Mouse (Mus musculus) stomach, embryonic 14.5 days (tissue): ENCODE data around the gene Olfm3. TPM values are rescaled to one million over a fixed set of nuclear protein-coding genes. Genes with fewer than 3 reads are reported as not detected.

ENCODE experiments used
- ATAC-seq: fragments of 200-750 bp; cut with Nextera tagmentation; 2 replicates; pipeline ENCODE4 v1.8.0; 2017; ENCODE audit warnings: low read depth, moderate TSS enrichment; ENCODE audit not compliant: insufficient number of reproducible peaks, insufficient read depth, low FRiP score
- H3K27ac ChIP-seq: fragments of 300-500 bp; sonication (generic); 2 replicates; pipeline ENCODE4 v1.5.1; 2014; ENCODE audit warnings: mild to moderate bottlenecking, low read length, moderate library complexity, mixed read lengths
- H3K27me3 ChIP-seq: fragments of 300-500 bp; sonication (generic); 2 replicates; pipeline ENCODE4 v1.6.1; 2014; ENCODE audit warnings: low read length, control low read depth, mixed read lengths; ENCODE audit not compliant: control insufficient read depth, insufficient read depth
- H3K36me3 ChIP-seq: fragments of 300-500 bp; sonication (generic); 2 replicates; pipeline ENCODE4 v1.6.1; 2014; ENCODE audit warnings: mild to moderate bottlenecking, control low read depth, low read length, moderate library complexity, mixed read lengths; ENCODE audit not compliant: control insufficient read depth, insufficient read depth
- H3K4me1 ChIP-seq: fragments of 300-500 bp; sonication (generic); 2 replicates; pipeline ENCODE4 v1.6.1; 2014; ENCODE audit warnings: low read length, control low read depth, mixed read lengths; ENCODE audit not compliant: control insufficient read depth, insufficient read depth
- H3K4me2 ChIP-seq: fragments of 300-500 bp; sonication (generic); replicated peaks from 2 replicates; pipeline ENCODE4 v1.6.1; 2014; ENCODE audit warnings: low read depth, low read length, control low read depth
- H3K4me3 ChIP-seq: fragments of 300-500 bp; sonication (generic); 2 replicates; pipeline ENCODE4 v1.5.1; 2014; ENCODE audit warnings: low read depth, low read length, control low read depth
- H3K9ac ChIP-seq: fragments of 300-500 bp; sonication (generic); replicated peaks from 2 replicates; pipeline ENCODE4 v1.6.1; 2014; ENCODE audit warnings: low read depth, mild to moderate bottlenecking, control low read depth, low read length, moderate library complexity, mixed read lengths
- H3K9me3 ChIP-seq: fragments of 300-500 bp; sonication (generic); 2 replicates; pipeline ENCODE4 v1.6.1; 2016; ENCODE audit warnings: low read depth, low read length, control low read depth; ENCODE audit not compliant: control insufficient read depth
- WGBS: fragments of 180-500 bp; shearing (Covaris S2); extraction: QIAGEN DNeasy Blood & Tissue Kit; methylation state at CpG from one replicate; pipeline ENCODE4 v1.1.7; 2014; 5-methylcytosine and 5-hydroxymethylcytosine counted together
- polyA plus RNA-seq: library from polyadenylated mRNA; unstranded; fragments of >200 nt; fragmentation: Nextera tagmentation; extraction: Ambion mirVana; gene quantifications from 2 replicates; pipeline ENCODE4 v1.2.1, GENCODE M21; 2014

Gene Olfm3
- polyA plus RNA-seq, 1 experiment from 2014 or later, result 0.30 TPM

GRCm38 (mm10) chr3:114995956-114996355 is 92.1 kb downstream of the Olfm3 start:
- WGBS, result 27% methylated on average over 1 of the region's 1 CpGs

GRCm38 (mm10) chr3:115027560-115027959 is 123.7 kb downstream of the Olfm3 start:
- ATAC-seq, result no peak

More at GRCm38 (mm10) chr3:114995956-114996355, 92.1 kb downstream of the Olfm3 start:
- Histone ChIP-seq H3K4me1 (no peaks in the 10 kb centered on the region), H3K9ac (no peak overlapping the region), H3K4me2 (no peak overlapping the region), H3K36me3 (no peaks in the 10 kb centered on the region), H3K9me3 (no peaks in the 10 kb centered on the region), H3K27ac (no peak overlapping the region), H3K27me3 (no peaks in the 10 kb centered on the region), H3K4me3 (no peak overlapping the region)
- no peak for ATAC-seq

GRCm38 (mm10) chr3:115028046-115028445 is 124.2 kb downstream of the Olfm3 start:
- 88% methylated on average over 1 of the region's 1 CpGs for WGBS

More at GRCm38 (mm10) chr3:115027560-115027959, 123.7 kb downstream of the Olfm3 start:
- Histone ChIP-seq H3K9ac (no peak overlapping the region), H3K4me2 (no peak overlapping the region), H3K4me3 (no peak overlapping the region), H3K4me1 (no peaks in the 10 kb centered on the region), H3K27me3 (no peaks in the 10 kb centered on the region), H3K9me3 (no peaks in the 10 kb centered on the region), H3K27ac (no peak overlapping the region), H3K36me3 (no peaks in the 10 kb centered on the region)
- 81% methylated on average over 3 of the region's 3 CpGs for WGBS

GRCm38 (mm10) chr3:115028611-115029010 is 124.7 kb downstream of the Olfm3 start:
- H3K9ac ChIP-seq, result no peak overlapping the region
- H3K36me3 ChIP-seq, result no peaks in the 10 kb centered on the region
- no peak overlapping the region for H3K27ac ChIP-seq
- no peaks in the 10 kb centered on the region for H3K9me3 ChIP-seq
- ATAC-seq, result no peak
- H3K27me3 ChIP-seq, result no peaks in the 10 kb centered on the region
- H3K4me1 ChIP-seq, result no peaks in the 10 kb centered on the region
- no peak overlapping the region for H3K4me3 ChIP-seq
- no peak overlapping the region for H3K4me2 ChIP-seq
- WGBS, result 83% methylated on average over 1 of the region's 1 CpGs

More at GRCm38 (mm10) chr3:115028046-115028445, 124.2 kb downstream of the Olfm3 start:
- Histone ChIP-seq H3K36me3 (no peaks in the 10 kb centered on the region), H3K4me3 (no peak overlapping the region), H3K9ac (no peak overlapping the region), H3K9me3 (no peaks in the 10 kb centered on the region), H3K4me2 (no peak overlapping the region), H3K4me1 (no peaks in the 10 kb centered on the region), H3K27ac (no peak overlapping the region), H3K27me3 (no peaks in the 10 kb centered on the region)
- ATAC-seq, result no peak

GRCm38 (mm10) chr3:115049060-115049459 is 145.2 kb downstream of the Olfm3 start:
- no peaks in the 10 kb centered on the region for H3K27me3 ChIP-seq
- 85% methylated on average over 5 of the region's 5 CpGs for WGBS
- no peak overlapping the region for H3K4me3 ChIP-seq
- H3K9ac ChIP-seq, result no peak overlapping the region
- H3K36me3 ChIP-seq, result no peaks in the 10 kb centered on the region
- ATAC-seq, result no peak
- H3K27ac ChIP-seq, result no peak overlapping the region
- no peaks in the 10 kb centered on the region for H3K4me1 ChIP-seq
- no peaks in the 10 kb centered on the region for H3K9me3 ChIP-seq
- no peak overlapping the region for H3K4me2 ChIP-seq

GRCm38 (mm10) chr3:115064901-115065300 is 161.0 kb downstream of the Olfm3 start:
- Histone ChIP-seq H3K9me3 (no peaks in the 10 kb centered on the region), H3K9ac (no peak overlapping the region), H3K4me1 (no peaks in the 10 kb centered on the region), H3K4me2 (no peak overlapping the region), H3K27me3 (no peaks in the 10 kb centered on the region), H3K4me3 (no peak overlapping the region), H3K36me3 (no peaks in the 10 kb centered on the region), H3K27ac (no peak overlapping the region)
- WGBS, result 63% methylated on average over 1 of the region's 1 CpGs
- ATAC-seq, result no peak

- Histone ChIP-seq H3K27ac (no peak overlapping the region), H3K36me3 (no peaks in the 10 kb centered on the region), H3K4me2 (no peak overlapping the region), H3K4me1 (no peaks in the 10 kb centered on the region), H3K4me3 (no peak overlapping the region), H3K27me3 (no peaks in the 10 kb centered on the region), H3K9ac (no peak overlapping the region), H3K9me3 (no peaks in the 10 kb centered on the region)
- ATAC-seq, result no peak
- WGBS, result 32% methylated on average over 12 of the region's 12 CpGs
Observed at GRCm38 (mm10) chr3:115080428-115081181, 176.7 kb downstream of the Olfm3 start.

- Histone ChIP-seq H3K27ac (no peak overlapping the region), H3K9me3 (no peaks in the 10 kb centered on the region), H3K36me3 (no peaks in the 10 kb centered on the region), H3K27me3 (no peaks in the 10 kb centered on the region), H3K4me2 (no peak overlapping the region), H3K4me1 (no peaks in the 10 kb centered on the region), H3K4me3 (no peak overlapping the region), H3K9ac (no peak overlapping the region)
- 66% methylated on average over 2 of the region's 2 CpGs for WGBS
- ATAC-seq, result no peak
Observed at GRCm38 (mm10) chr3:115081371-115081770, 177.5 kb downstream of the Olfm3 start.

- no peak overlapping the region for H3K4me3 ChIP-seq
- H3K36me3 ChIP-seq, result no peaks in the 10 kb centered on the region
Observed at GRCm38 (mm10) chr3:115082947-115083346, 179.1 kb downstream of the Olfm3 start.

More at GRCm38 (mm10) chr3:115082947-115083346, 179.1 kb downstream of the Olfm3 start:
- Histone ChIP-seq H3K4me2 (no peak overlapping the region), H3K4me1 (no peaks in the 10 kb centered on the region), H3K27ac (no peak overlapping the region), H3K9me3 (no peaks in the 10 kb centered on the region), H3K27me3 (no peaks in the 10 kb centered on the region), H3K9ac (no peak overlapping the region)
- no peak for ATAC-seq
